Comparison of ENCODE assay signal across 8 mouse cellular contexts in the genomic region with DNA sequence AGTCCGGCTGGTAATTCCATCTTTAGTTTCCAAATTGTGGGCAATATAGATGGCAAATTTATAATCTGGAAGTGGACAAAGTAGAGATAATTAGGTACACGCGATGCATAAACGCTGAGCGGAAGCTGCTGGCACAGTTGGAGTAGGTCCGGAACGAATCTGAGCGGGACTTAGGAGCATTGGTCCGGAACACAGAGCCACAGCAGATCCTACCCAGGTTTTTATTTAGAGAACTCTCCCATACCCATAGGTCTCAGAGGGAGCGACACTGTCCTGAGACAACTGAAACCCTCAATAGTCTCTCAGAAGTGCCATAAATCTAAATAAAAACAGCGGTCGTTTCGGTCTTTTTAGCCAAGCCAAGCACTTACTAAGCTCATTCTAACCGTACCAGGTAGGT. TPM values are rescaled to one million over a fixed set of nuclear protein-coding genes. Genes with fewer than 3 reads are reported as not detected.
DNase-seq lines count a peak whose midpoint lies in the region; ATAC-seq and TF ChIP-seq lines count a peak whose summit lies in the region.

No protein-coding gene starts in this region.

- peak overlapping the region; percentile 3 for H3ac ChIP-seq in C2C12 (ENCODE audit: control insufficient read depth, insufficient read length, low read depth)

- H3K4me2 ChIP-seq in limb, embryonic 15.5 days = peak overlapping the region; percentile 68
- peak overlapping the region; percentile 63 for H3K4me2 ChIP-seq in midbrain, embryonic 16.5 days (ENCODE audit: low read length)

- peak overlapping the region; percentile 82 for H3K4me3 ChIP-seq in C2C12 (ENCODE audit: insufficient read depth, poor library complexity, severe bottlenecking)
- peak overlapping the region; percentile 99 for H3K4me3 ChIP-seq in limb, embryonic 15.5 days
- peak overlapping the region; percentile 64 for H3K4me3 ChIP-seq in midbrain, embryonic 16.5 days (ENCODE audit: low read depth, low read length)

- H3K9me3 ChIP-seq in limb, embryonic 15.5 days = no peaks in the 10 kb centered on the region
- no peaks in the 10 kb centered on the region for H3K9me3 ChIP-seq in midbrain, embryonic 16.5 days (replicated peaks; ENCODE audit: control insufficient read depth, low read length, poor library complexity, severe bottlenecking)

- 8% methylated on average over 14 of the region's 14 CpGs for WGBS in limb, embryonic 15.5 days
- WGBS in midbrain, embryonic 16.5 days = 6% methylated on average over 14 of the region's 14 CpGs

- peaks cover 6% of the 10 kb centered on the region for H3K27me3 ChIP-seq in C2C12 (ENCODE audit: control insufficient read depth, insufficient read depth, insufficient read length)
- no peaks in the 10 kb centered on the region for H3K27me3 ChIP-seq in limb, embryonic 15.5 days
- H3K27me3 ChIP-seq in midbrain, embryonic 16.5 days (ENCODE audit: control insufficient read depth, insufficient read depth, low read depth, low read length) = no peaks in the 10 kb centered on the region

- peak overlapping the region; percentile 83 for H3K27ac ChIP-seq in limb, embryonic 15.5 days
- peak overlapping the region; percentile 86 for H3K27ac ChIP-seq in midbrain, embryonic 16.5 days (ENCODE audit: low read length)

- peak overlapping the region; percentile 86; the same call in 1 of the 2 replicates for H3K9ac ChIP-seq in limb, embryonic 15.5 days
- H3K9ac ChIP-seq in midbrain, embryonic 16.5 days (ENCODE audit: low read depth, low read length) = peak overlapping the region; percentile 79

- peak; percentile 50 for DNase-seq in embryo, embryonic 10 days (ENCODE audit: low spot score)
- no peak for DNase-seq in embryo, embryonic 9.5 days (ENCODE audit: extremely low spot score)
- peak; percentile 69 for DNase-seq in cerebellum, adult 9-10 months
- DNase-seq in spleen, postnatal 14 days (ENCODE audit: low spot score in 2 of 2) = no peak

- H3K79me3 ChIP-seq in C2C12 (ENCODE audit: low read depth) = peaks cover 8% of the 10 kb centered on the region

- ATAC-seq in hematopoietic stem cell, adult 5-6 weeks (replicated peaks in 1 of 2; ENCODE audit: insufficient read depth in 1 of 2, low FRiP score in 2 of 2, low TSS enrichment in 1 of 2, low read depth in 1 of 2, poor library complexity in 2 of 2, severe bottlenecking in 2 of 2) = peak; percentile 23 to 33; a peak in 2 of 4 replicates
- peak; percentile 62 for ATAC-seq in limb, embryonic 15.5 days (ENCODE audit: insufficient number of reproducible peaks, low FRiP score, low TSS enrichment, low read depth)
- peak; percentile 83 for ATAC-seq in midbrain, embryonic 16.5 days

- H3K36me3 ChIP-seq in C2C12 (ENCODE audit: control insufficient read depth, insufficient read depth) = no peaks in the 10 kb centered on the region
- peaks cover 22% of the 10 kb centered on the region for H3K36me3 ChIP-seq in limb, embryonic 15.5 days
- H3K36me3 ChIP-seq in midbrain, embryonic 16.5 days (ENCODE audit: control insufficient read depth, insufficient read depth, low read length) = peaks cover 3% of the 10 kb centered on the region; the same call in 1 of the 2 replicates

- peaks cover 12% of the 10 kb centered on the region for H3K4me1 ChIP-seq in limb, embryonic 15.5 days
- peaks cover 28% of the 10 kb centered on the region for H3K4me1 ChIP-seq in midbrain, embryonic 16.5 days (ENCODE audit: control insufficient read depth, insufficient read depth, low read length)

- H3K79me2 ChIP-seq in C2C12 (ENCODE audit: control insufficient read depth, insufficient read depth) = peaks cover 21% of the 10 kb centered on the region

- TF ChIP-seq CTCF in C2C12 (IDR thresholded peaks at IDR 0.05; ENCODE audit: control insufficient read depth, insufficient read depth, insufficient read length) = no peak

TF ChIP-seq in C2C12, 6 proteins besides CTCF, POLR2A, EP300 and RAD21:
- TF ChIP-seq MYOD1 (IDR thresholded peaks at IDR 0.05; ENCODE audit: control insufficient read depth, insufficient read length, low read depth) = no peak
- no peak for TF ChIP-seq USF1 (IDR thresholded peaks at IDR 0.05; ENCODE audit: low read depth)
- no peak for TF ChIP-seq MYOG (IDR thresholded peaks at IDR 0.05; ENCODE audit: control insufficient read depth, extremely low read depth, insufficient read length)
TF ChIP-seq in C2C12: peak in this region for 0.

RNA-seq across cellular contexts. Expression of a gene that starts 0.5 kb away (rescaled TPM):
- polyA plus RNA-seq in C2C12 (2012; fragmentation: generic; extraction: Trizol) = 5.7 TPM
- total RNA-seq in hematopoietic stem cell, adult 5-6 weeks (2017) = 23.9 and 33.7 TPM in 2 replicates
- 18.4 and 19.2 TPM in 2 replicates for polyA plus RNA-seq in limb, embryonic 15.5 days (2015; fragmentation: Nextera tagmentation; extraction: Ambion mirVana)
- polyA plus RNA-seq in midbrain, embryonic 16.5 days (2015; fragmentation: Nextera tagmentation; extraction: Ambion mirVana) = 19.3 and 20.0 TPM in 2 replicates

RNA-seq across cellular contexts. Expression of a gene that starts 26.4 kb away (rescaled TPM):
- 27.7 TPM for polyA plus RNA-seq in C2C12 (2012; fragmentation: generic; extraction: Trizol)
- 15.6 and 43.6 TPM in 2 replicates for total RNA-seq in hematopoietic stem cell, adult 5-6 weeks (2017)
- 36.0 and 40.8 TPM in 2 replicates for polyA plus RNA-seq in limb, embryonic 15.5 days (2015; fragmentation: Nextera tagmentation; extraction: Ambion mirVana)
- 23.2 and 24.6 TPM in 2 replicates for polyA plus RNA-seq in midbrain, embryonic 16.5 days (2015; fragmentation: Nextera tagmentation; extraction: Ambion mirVana)

RNA-seq across cellular contexts. Expression of a gene that starts 40.5 kb away (rescaled TPM):
- polyA plus RNA-seq in C2C12 (2012; fragmentation: generic; extraction: Trizol) = 20.7 TPM
- 15.0 and 19.4 TPM in 2 replicates for total RNA-seq in hematopoietic stem cell, adult 5-6 weeks (2017)
- polyA plus RNA-seq in limb, embryonic 15.5 days (2015; fragmentation: Nextera tagmentation; extraction: Ambion mirVana) = 51.4 and 56.2 TPM in 2 replicates
- 36.5 and 44.1 TPM in 2 replicates for polyA plus RNA-seq in midbrain, embryonic 16.5 days (2015; fragmentation: Nextera tagmentation; extraction: Ambion mirVana)

RNA-seq across cellular contexts. Expression of a gene that starts 40.6 kb away (rescaled TPM):
- 0.08 TPM for polyA plus RNA-seq in C2C12 (2012; fragmentation: generic; extraction: Trizol)
- total RNA-seq in hematopoietic stem cell, adult 5-6 weeks (2017) = 1.4 TPM in 1 of 2 replicates, not detected in the other
- polyA plus RNA-seq in limb, embryonic 15.5 days (2015; fragmentation: Nextera tagmentation; extraction: Ambion mirVana) = 0.18 and 0.82 TPM in 2 replicates
- polyA plus RNA-seq in midbrain, embryonic 16.5 days (2015; fragmentation: Nextera tagmentation; extraction: Ambion mirVana) = 4.0 and 4.1 TPM in 2 replicates

Comparison
In these comparisons a context has a peak if more than half of its experiments do, and no peak if none do; other contexts are left out.
1. DNase-seq: peak in embryo, embryonic 10 days (single experiment) and cerebellum, adult 9-10 months (single experiment); none in embryo, embryonic 9.5 days (single experiment) and spleen, postnatal 14 days (0 of 2).
2. ATAC-seq: peak in every context shown above with its lines; median percentile 83 in midbrain, embryonic 16.5 days; 62 in limb, embryonic 15.5 days; 28 in hematopoietic stem cell, adult 5-6 weeks.
3. Peak in every context shown above with its lines, with median percentiles within 50 percentile points of each other: H3K4me3 ChIP-seq.